Mouse (Mus musculus): ENCODE data around the gene Klrg2. TPM values are rescaled to one million over a fixed set of nuclear protein-coding genes. Genes with fewer than 3 reads are reported as not detected.

Gene Klrg2
- polyA plus RNA-seq, 1 experiment from 2014 or later: not detected

DNA sequence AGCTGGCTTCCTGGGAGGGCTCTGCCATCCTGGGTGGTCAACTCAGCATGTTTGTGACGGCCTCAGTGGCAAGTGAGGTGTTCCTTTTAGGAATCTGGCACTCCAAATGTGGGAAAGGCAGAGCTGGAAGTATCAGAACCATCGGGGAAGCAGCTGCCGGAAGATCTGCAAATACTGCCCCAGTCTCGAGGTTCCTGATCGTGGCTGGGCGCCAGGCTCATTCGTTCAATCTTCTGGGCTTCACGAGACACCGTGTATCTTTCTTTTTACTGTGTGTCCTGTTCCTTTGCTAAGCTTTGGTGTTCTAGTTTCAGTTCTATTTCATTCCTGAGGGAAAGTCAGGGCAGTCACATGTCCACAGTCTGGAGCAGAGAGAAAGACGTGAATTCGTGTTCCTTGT, 3.4 kb upstream of the Klrg2 start:
- ATAC-seq: no peak
- peaks cover 37% of the 10 kb centered on the region for H3K27me3 ChIP-seq (replicated peaks; ENCODE audit: control insufficient read depth, insufficient read depth, low read length)
- no peak overlapping the region for H3K9ac ChIP-seq (ENCODE audit: low read length)
- H3K4me1 ChIP-seq (ENCODE audit: control insufficient read depth, insufficient read depth, low read length): peaks cover 7% of the 10 kb centered on the region; the same call in 1 of the 2 replicates
- no peaks in the 10 kb centered on the region for H3K9me3 ChIP-seq (replicated peaks; ENCODE audit: control insufficient read depth, low read length)
- no peak overlapping the region for H3K4me3 ChIP-seq (ENCODE audit: low read depth, low read length)
- 79% methylated on average over 11 of the region's 11 CpGs for whole genome bisulfite sequencing
- no peak overlapping the region for H3K4me2 ChIP-seq (ENCODE audit: low read length)
- no peak for DNase-seq (ENCODE audit: low spot score)
- H3K36me3 ChIP-seq (ENCODE audit: control insufficient read depth, insufficient read depth, low read length): no peaks in the 10 kb centered on the region
- H3K27ac ChIP-seq (ENCODE audit: low read depth, low read length): no peak overlapping the region

DNA sequence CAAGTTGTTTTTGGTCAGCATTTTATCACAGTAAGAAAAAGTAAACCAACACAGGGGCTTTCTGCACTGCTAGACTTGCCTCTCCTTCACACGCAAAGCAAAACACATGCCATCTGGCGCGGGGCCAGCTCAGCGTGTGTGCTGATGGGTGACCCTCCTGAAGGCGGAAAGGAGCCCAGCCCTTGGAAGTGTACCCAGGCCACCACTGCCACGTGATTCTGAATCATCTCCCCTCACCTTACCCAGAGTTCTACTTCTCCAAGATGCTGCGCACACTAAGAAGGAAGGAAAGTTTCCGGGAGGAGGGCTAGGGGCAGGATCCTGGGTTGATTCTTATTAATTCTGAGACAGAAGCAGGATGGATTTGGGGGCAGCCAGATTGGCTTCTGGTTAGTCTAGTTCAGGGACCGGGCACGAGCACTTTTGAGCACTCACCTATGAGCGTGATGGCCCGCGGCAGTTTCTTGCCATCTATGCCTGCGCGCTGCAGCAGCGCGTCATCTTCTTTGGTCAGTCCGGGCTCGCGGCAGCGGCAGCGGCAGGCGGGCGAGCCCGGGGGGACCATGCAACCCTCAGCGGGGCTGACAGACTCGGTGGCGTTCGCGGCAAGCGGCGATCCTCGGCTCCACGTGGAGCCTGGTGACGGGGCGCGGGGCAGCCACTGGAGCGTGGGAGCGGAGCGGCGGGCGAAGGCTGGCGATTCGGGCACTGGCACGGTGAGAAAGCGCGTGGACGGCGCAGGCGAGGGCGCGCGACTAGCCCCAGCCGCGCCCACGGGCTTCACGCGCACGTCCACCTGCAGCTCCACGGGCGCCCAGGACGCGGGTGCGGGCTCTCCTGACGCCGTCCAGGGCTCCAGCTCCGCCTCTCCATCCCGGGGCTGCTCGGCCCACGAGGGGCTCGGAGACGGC, 846 bp downstream of the Klrg2 start:
- H3K9ac ChIP-seq (ENCODE audit: low read length): peak overlapping the region; percentile 58
- peaks cover 49% of the 10 kb centered on the region for H3K27me3 ChIP-seq (replicated peaks; ENCODE audit: control insufficient read depth, insufficient read depth, low read length)

GRCm38 (mm10) chr6:38634461-38634860, 2.6 kb downstream of the Klrg2 start:
- Histone ChIP-seq H3K27ac (ENCODE audit: low read depth, low read length) (no peak overlapping the region), H3K36me3 (ENCODE audit: control insufficient read depth, insufficient read depth, low read length) (no peaks in the 10 kb centered on the region), H3K9me3 (replicated peaks; ENCODE audit: control insufficient read depth, low read length) (no peaks in the 10 kb centered on the region), H3K4me2 (ENCODE audit: low read length) (no peak overlapping the region), H3K4me3 (ENCODE audit: low read depth, low read length) (no peak overlapping the region), H3K27me3 (replicated peaks; ENCODE audit: control insufficient read depth, insufficient read depth, low read length) (peaks cover 40% of the 10 kb centered on the region), H3K4me1 (ENCODE audit: control insufficient read depth, insufficient read depth, low read length) (peaks cover 7% of the 10 kb centered on the region; the same call in 1 of the 2 replicates), H3K9ac (ENCODE audit: low read length) (no peak overlapping the region)
- ATAC-seq: no peak
- 78% methylated on average over 8 of the region's 8 CpGs for WGBS
- no peak for DNase-seq (ENCODE audit: low spot score)

More for the DNA sequence above, 846 bp downstream of the Klrg2 start:
- Histone ChIP-seq H3K36me3 (ENCODE audit: control insufficient read depth, insufficient read depth, low read length) (no peaks in the 10 kb centered on the region), H3K4me1 (ENCODE audit: control insufficient read depth, insufficient read depth, low read length) (peaks cover 7% of the 10 kb centered on the region; the same call in 1 of the 2 replicates), H3K9me3 (replicated peaks; ENCODE audit: control insufficient read depth, low read length) (no peaks in the 10 kb centered on the region), H3K27ac (ENCODE audit: low read depth, low read length) (no peak overlapping the region), H3K4me3 (ENCODE audit: low read depth, low read length) (peak overlapping the region; percentile 50), H3K4me2 (ENCODE audit: low read length) (peak overlapping the region; percentile 100)
- DNase-seq (ENCODE audit: low spot score): peak; percentile 75
- under 1% methylated on average over 61 of the region's 72 CpGs for WGBS
- peak; percentile 83 for ATAC-seq

- ATAC-seq: no peak
These were observed 4.2 kb downstream of the Klrg2 start for GRCm38 (mm10) chr6:38632826-38633225.

GRCm38 (mm10) chr6:38629556-38629955, 7.5 kb downstream of the Klrg2 start:
- Histone ChIP-seq H3K4me2 (ENCODE audit: low read length) (no peak overlapping the region), H3K27ac (ENCODE audit: low read depth, low read length) (no peak overlapping the region), H3K4me3 (ENCODE audit: low read depth, low read length) (no peak overlapping the region), H3K27me3 (replicated peaks; ENCODE audit: control insufficient read depth, insufficient read depth, low read length) (peaks cover 3% of the 10 kb centered on the region), H3K9me3 (replicated peaks; ENCODE audit: control insufficient read depth, low read length) (no peaks in the 10 kb centered on the region), H3K9ac (ENCODE audit: low read length) (no peak overlapping the region), H3K36me3 (ENCODE audit: control insufficient read depth, insufficient read depth, low read length) (no peaks in the 10 kb centered on the region), H3K4me1 (ENCODE audit: control insufficient read depth, insufficient read depth, low read length) (no peaks in the 10 kb centered on the region)
- DNase-seq (ENCODE audit: low spot score): no peak
- WGBS: 93% methylated on average over 1 of the region's 1 CpGs
- no peak for ATAC-seq

More at GRCm38 (mm10) chr6:38632826-38633225, 4.2 kb downstream of the Klrg2 start:
- Histone ChIP-seq H3K4me1 (ENCODE audit: control insufficient read depth, insufficient read depth, low read length) (peaks cover 7% of the 10 kb centered on the region; the same call in 1 of the 2 replicates), H3K9ac (ENCODE audit: low read length) (no peak overlapping the region), H3K36me3 (ENCODE audit: control insufficient read depth, insufficient read depth, low read length) (no peaks in the 10 kb centered on the region), H3K4me3 (ENCODE audit: low read depth, low read length) (no peak overlapping the region), H3K27ac (ENCODE audit: low read depth, low read length) (no peak overlapping the region), H3K9me3 (replicated peaks; ENCODE audit: control insufficient read depth, low read length) (no peaks in the 10 kb centered on the region), H3K27me3 (replicated peaks; ENCODE audit: control insufficient read depth, insufficient read depth, low read length) (peaks cover 33% of the 10 kb centered on the region), H3K4me2 (ENCODE audit: low read length) (no peak overlapping the region)
- no peak for DNase-seq (ENCODE audit: low spot score)
- WGBS: 83% methylated on average over 2 of the region's 2 CpGs

DNA sequence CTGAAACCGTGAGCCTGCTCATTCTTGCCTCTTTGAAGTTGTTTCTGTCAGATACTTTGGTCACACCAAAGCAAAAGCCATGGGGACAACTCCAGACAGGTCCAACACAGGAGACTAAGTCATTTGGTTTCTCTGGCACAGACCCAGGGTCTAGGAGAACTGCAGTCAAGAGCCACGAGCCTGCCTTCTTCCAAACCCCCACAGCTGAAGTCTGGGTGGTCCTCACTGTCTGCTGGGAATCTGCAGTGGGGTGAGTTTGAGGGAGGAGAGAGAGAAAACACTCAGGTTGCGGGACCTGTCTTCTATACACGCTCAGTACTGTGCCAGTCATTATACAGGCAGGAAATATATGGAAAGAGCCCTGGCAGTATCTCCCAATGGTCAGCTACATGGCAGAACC, 9.6 kb downstream of the Klrg2 start:
- no peaks in the 10 kb centered on the region for H3K9me3 ChIP-seq (replicated peaks; ENCODE audit: control insufficient read depth, low read length)
- no peak overlapping the region for H3K9ac ChIP-seq (ENCODE audit: low read length)
- 74% methylated on average over 4 of the region's 4 CpGs for WGBS
- peaks cover 6% of the 10 kb centered on the region; the same call in 1 of the 2 replicates for H3K36me3 ChIP-seq (ENCODE audit: control insufficient read depth, insufficient read depth, low read length)
- no peak overlapping the region for H3K27ac ChIP-seq (ENCODE audit: low read depth, low read length)
- no peak overlapping the region for H3K4me3 ChIP-seq (ENCODE audit: low read depth, low read length)
- H3K4me1 ChIP-seq (ENCODE audit: control insufficient read depth, insufficient read depth, low read length): no peaks in the 10 kb centered on the region
- no peaks in the 10 kb centered on the region for H3K27me3 ChIP-seq (replicated peaks; ENCODE audit: control insufficient read depth, insufficient read depth, low read length)
- no peak overlapping the region for H3K4me2 ChIP-seq (ENCODE audit: low read length)
- DNase-seq (ENCODE audit: low spot score) (no peak), ATAC-seq (no peak)

GRCm38 (mm10) chr6:38627081-38627480, 10.0 kb downstream of the Klrg2 start:
- no peak overlapping the region for H3K9ac ChIP-seq (ENCODE audit: low read length)
- WGBS: 98% methylated on average over 4 of the region's 4 CpGs
- no peak for ATAC-seq

DNA sequence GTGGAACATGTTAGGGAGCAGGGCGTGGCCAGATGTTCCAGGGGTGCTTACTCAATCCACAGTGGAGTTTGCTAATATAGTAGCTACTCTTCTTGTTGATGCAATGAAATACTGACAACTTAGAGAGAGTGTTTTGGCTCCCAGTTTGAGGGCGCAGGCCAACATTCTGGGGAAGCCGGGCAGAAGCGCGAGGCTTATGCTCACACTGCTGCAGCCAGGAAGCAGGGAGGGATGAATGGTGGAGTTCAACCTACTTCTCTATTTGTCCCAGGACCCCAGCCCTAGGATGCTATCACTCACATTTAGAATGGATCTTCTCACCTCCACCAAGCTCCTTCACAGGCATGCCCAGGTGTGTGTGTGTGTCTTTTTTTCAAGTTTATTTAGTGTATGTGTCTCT, 11.0 kb downstream of the Klrg2 start:
- ATAC-seq (no peak), DNase-seq (ENCODE audit: low spot score) (no peak)
- WGBS: 92% methylated on average over 5 of the region's 5 CpGs
- no peak overlapping the region for H3K9ac ChIP-seq (ENCODE audit: low read length)
- no peaks in the 10 kb centered on the region for H3K9me3 ChIP-seq (replicated peaks; ENCODE audit: control insufficient read depth, low read length)
- no peak overlapping the region for H3K4me3 ChIP-seq (ENCODE audit: low read depth, low read length)
- H3K27me3 ChIP-seq (replicated peaks; ENCODE audit: control insufficient read depth, insufficient read depth, low read length): no peaks in the 10 kb centered on the region
- no peak overlapping the region for H3K4me2 ChIP-seq (ENCODE audit: low read length)
- no peaks in the 10 kb centered on the region for H3K4me1 ChIP-seq (ENCODE audit: control insufficient read depth, insufficient read depth, low read length)
- H3K27ac ChIP-seq (ENCODE audit: low read depth, low read length): no peak overlapping the region
- peaks cover 6% of the 10 kb centered on the region; the same call in 1 of the 2 replicates for H3K36me3 ChIP-seq (ENCODE audit: control insufficient read depth, insufficient read depth, low read length)

More at GRCm38 (mm10) chr6:38627081-38627480, 10.0 kb downstream of the Klrg2 start:
- Histone ChIP-seq H3K4me3 (ENCODE audit: low read depth, low read length) (no peak overlapping the region), H3K27me3 (replicated peaks; ENCODE audit: control insufficient read depth, insufficient read depth, low read length) (no peaks in the 10 kb centered on the region), H3K4me2 (ENCODE audit: low read length) (no peak overlapping the region), H3K27ac (ENCODE audit: low read depth, low read length) (no peak overlapping the region), H3K36me3 (ENCODE audit: control insufficient read depth, insufficient read depth, low read length) (peaks cover 6% of the 10 kb centered on the region; the same call in 1 of the 2 replicates), H3K4me1 (ENCODE audit: control insufficient read depth, insufficient read depth, low read length) (no peaks in the 10 kb centered on the region), H3K9me3 (replicated peaks; ENCODE audit: control insufficient read depth, low read length) (no peaks in the 10 kb centered on the region)
- DNase-seq (ENCODE audit: low spot score): no peak

DNA sequence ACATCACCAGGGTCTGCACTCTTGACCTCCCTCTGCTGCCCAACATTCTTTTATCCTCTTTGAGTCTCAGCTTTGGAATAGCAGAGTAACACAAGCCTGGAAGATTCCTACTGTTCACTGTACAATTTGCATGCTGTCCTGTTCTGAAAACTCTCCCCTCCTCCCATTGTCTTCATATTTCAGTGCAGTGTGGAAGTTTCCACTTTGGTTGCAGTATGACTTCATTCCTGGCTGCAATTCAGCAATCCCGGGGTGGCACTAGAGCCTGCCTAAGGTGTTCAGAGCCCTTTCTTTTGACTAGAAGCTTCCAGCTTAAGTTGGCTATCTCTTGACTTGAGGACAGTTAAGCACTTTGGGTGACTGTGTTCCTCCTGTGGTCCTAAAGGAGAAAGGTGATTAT, 12.6 kb downstream of the Klrg2 start:
- H3K9ac ChIP-seq (ENCODE audit: low read length): no peak overlapping the region
- 64% methylated on average over 1 of the region's 1 CpGs for WGBS
- H3K27me3 ChIP-seq (replicated peaks; ENCODE audit: control insufficient read depth, insufficient read depth, low read length): no peaks in the 10 kb centered on the region
- no peak overlapping the region for H3K4me2 ChIP-seq (ENCODE audit: low read length)
- H3K9me3 ChIP-seq (replicated peaks; ENCODE audit: control insufficient read depth, low read length): no peaks in the 10 kb centered on the region
- no peaks in the 10 kb centered on the region for H3K4me1 ChIP-seq (ENCODE audit: control insufficient read depth, insufficient read depth, low read length)
- DNase-seq (ENCODE audit: low spot score) (no peak), ATAC-seq (no peak)
- H3K4me3 ChIP-seq (ENCODE audit: low read depth, low read length): no peak overlapping the region
- H3K27ac ChIP-seq (ENCODE audit: low read depth, low read length): no peak overlapping the region
- peaks cover 12% of the 10 kb centered on the region for H3K36me3 ChIP-seq (ENCODE audit: control insufficient read depth, insufficient read depth, low read length)
